Mouse (Mus musculus): ENCODE measurements at regions not wholly inside any gene's neighbourhood (a gene's known extent, or its start where the extent isn't known, plus 50 kb on each side); places are given as distances from the start of the nearest gene placed in this dataset.
"Not testable (repeated sequence)": the region's sequence is repeated elsewhere in the genome, so short reads cannot be mapped to it uniquely, and the experiment has no call there.

DNA sequence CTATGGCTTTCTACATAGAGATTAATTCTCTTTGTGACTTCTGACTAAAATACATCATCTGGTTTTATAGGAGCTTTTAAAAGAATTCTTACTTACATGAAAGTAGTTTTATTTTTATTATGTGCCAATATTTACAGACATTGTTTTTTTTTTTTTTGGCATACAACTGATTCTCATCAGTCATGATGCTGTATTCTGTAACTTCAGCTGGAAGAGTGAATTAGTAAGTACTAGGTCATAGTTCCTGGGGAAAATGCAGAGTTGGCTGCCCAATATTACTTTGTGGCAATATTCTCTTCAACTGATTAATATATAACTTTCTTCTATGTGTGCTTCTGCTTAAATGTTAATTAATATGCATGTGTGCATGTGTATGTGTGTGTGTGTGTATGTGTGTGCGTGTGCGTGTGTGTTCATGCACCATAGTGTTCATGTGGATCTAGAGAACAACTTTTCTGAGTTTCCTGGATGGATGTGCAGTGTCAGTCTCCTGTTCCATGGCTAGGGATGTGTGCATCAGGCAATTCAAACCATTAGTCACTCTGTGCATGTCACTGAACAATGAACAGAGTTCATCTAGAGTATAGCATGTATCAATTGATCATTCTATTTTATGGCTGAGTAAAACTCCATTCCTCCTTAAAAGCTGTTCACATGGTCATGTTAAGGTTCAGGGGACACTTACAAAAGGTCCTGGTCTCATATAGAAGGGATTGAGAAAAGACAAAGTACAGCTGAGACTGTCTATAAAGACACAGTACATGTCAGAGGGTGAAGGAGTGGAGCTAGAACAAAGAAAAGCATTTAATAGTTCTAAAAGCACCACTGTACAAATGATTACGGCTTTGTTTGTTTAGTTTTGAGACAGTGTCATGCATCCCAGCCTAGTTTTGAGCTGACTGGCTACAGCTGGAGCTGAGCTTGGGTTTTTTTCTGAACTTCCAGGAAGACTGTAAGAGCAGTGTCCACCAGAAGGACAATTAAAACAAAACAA, 431.8 kb downstream of the Lmo7 start:
- no peak for DNase-seq

GRCm38 (mm10) chr14:102150410-102150809, 420.7 kb downstream of the Lmo7 start:
- DNase-seq: not testable (repeated sequence)

GRCm38 (mm10) chr14:102142720-102143119, 413.0 kb downstream of the Lmo7 start:
- DNase-seq: no peak

GRCm38 (mm10) chr14:102138936-102139335, 409.2 kb downstream of the Lmo7 start:
- no peak for DNase-seq

GRCm38 (mm10) chr14:102118166-102118565, 388.4 kb downstream of the Lmo7 start:
- no peak for DNase-seq

GRCm38 (mm10) chr14:102106165-102106564, 376.4 kb downstream of the Lmo7 start:
- no peak for DNase-seq

DNA sequence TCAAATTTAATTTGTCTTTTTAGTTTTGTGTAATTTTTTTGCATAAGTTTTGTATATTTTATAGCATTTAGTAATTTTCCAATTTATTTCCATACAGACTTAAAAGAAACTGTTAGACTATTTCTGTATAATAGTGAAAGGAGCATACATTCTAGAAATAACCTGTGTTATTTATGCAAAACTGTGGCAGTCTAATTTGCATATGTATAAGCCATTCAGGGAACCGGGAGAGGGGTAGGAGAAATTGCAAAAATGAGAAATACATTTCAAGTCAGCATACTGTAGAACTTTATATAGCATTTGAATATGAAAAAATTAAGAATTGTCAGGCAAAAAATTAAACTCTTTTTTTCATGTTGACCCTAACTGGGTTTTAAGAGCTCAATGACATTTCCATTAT, 364.3 kb downstream of the Lmo7 start:
- no peak for DNase-seq

- DNase-seq: no peak
These were observed 362.8 kb downstream of the Lmo7 start for GRCm38 (mm10) chr14:102092557-102092956.

DNA sequence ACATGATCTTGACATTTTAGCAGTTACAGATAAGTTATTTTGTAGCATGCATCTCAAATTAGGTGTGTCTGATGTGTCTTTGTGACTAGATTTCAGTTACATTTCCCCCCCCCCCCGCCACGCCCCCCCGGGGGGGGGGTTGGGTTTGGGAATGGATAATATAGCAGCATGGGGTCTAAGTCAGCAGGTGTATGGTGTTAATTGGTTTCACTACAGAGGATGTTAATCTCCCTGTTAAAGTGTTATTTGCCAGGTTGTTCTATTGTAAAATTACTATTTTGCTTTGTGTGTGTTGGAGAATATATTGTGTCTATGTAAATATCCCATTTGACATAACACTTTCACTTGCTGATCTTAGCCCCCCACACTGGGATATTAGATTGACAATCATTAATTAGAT, 319.2 kb downstream of the Lmo7 start:
- DNase-seq: no peak

DNA sequence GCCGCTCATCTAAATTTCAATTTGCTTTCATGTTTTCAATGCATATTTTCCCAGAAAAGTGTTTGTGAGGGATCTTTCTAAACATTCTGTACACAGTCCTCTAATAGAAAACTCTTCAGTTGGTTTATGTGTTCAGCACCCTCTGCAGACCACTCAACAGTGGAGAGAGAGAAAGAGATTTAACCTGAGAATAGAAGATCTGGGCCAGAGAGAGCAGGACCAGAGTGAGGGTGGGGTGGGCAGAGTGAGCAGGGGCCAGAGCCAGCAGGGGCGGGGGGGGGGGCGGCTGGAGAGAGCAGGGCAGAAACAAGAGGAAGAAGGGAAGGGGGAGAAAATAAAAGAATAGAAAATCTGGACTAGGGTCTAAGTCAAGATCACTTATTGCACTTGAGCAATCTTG, 318.7 kb downstream of the Lmo7 start:
- no peak for DNase-seq

DNA sequence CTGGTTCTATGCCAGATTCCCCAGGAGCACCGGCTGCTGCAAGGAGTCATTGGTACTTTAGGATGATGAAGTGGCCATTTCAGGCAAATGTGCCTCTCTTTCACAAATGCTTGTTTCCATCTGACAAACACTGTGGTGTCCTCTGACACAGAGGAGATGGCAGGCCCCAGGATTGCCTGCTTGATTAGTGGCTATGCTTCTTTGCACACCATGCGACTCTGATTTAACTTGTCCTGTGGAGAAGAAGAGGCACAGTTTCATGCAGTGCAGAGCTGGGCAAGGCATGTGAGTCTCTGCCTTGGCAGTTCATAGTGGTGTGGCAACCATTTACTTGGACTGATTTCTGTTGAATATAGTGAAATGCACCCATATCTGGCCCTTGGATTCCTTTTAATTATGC, 308.4 kb downstream of the Lmo7 start:
- DNase-seq: no peak

GRCm38 (mm10) chr14:102037487-102037886, 307.7 kb downstream of the Lmo7 start:
- no peak for DNase-seq

DNA sequence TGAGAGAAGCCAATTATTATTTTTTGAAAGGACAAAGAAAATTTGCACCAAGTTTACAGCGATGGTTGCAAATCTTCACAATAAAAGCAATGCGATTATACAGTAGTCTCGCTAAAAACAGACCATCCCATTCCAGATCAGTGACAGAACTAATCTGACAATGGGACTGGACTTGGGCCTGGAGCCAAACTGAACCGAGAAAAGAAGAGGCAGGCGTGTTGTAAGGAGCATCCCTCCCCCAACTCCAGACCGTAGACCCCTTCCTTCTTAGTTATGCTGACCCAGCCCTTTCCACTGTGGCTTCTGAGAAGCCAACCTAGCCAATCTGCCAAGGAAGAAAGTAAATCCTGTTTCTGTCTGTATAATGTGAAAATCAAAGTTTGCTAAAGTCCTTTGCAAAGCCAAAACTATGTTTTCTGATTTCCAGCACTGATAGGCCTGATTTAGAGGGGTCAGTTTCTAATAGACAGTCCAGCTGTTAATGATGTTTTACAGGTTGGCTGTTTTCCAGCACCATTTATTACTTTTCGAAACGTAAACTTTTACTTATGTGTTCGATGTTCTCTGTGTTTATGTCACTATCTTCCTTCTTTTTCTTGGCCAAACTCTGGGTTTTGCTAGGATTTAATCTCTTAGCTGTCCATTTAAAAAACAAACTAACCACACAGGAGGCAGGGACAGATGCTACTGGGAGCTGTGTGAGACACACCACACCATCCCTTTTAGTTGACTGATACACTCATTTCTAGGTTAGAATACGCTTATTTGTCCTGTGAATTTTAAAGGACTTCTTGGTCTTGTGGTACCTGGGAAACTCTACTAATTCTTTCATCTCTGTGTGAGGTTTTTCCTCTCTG, 301.5 kb downstream of the Lmo7 start:
- DNase-seq: no peak

- no peak for DNase-seq
These were observed 294.9 kb downstream of the Lmo7 start for GRCm38 (mm10) chr14:102024646-102025045.

GRCm38 (mm10) chr14:102020161-102020605, 290.4 kb downstream of the Lmo7 start:
- no peak for DNase-seq

- no peak for DNase-seq
These were observed 289.6 kb downstream of the Lmo7 start for GRCm38 (mm10) chr14:102019320-102019719.

DNA sequence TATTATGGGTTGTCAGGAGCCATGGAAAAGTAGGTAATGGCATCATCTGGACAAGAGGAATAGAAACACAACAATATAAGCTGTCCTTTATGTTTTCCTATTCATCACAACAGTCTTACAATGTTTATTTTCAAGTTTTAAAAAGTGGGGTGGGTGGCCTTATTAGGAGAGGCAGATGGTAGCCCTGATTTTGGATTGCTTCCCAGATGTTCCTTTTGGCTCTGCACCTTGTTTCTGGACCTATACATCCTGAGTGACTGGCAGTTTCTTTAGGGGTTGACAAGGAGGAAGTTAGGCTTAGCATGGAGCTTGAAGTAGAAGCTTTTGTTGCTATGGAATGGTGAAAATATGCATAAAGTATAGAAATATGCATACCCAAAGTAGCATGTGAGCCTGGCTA, 286.8 kb downstream of the Lmo7 start:
- DNase-seq: no peak

- DNase-seq: no peak
These were observed 285.3 kb downstream of the Lmo7 start for GRCm38 (mm10) chr14:102014976-102015603.

DNA sequence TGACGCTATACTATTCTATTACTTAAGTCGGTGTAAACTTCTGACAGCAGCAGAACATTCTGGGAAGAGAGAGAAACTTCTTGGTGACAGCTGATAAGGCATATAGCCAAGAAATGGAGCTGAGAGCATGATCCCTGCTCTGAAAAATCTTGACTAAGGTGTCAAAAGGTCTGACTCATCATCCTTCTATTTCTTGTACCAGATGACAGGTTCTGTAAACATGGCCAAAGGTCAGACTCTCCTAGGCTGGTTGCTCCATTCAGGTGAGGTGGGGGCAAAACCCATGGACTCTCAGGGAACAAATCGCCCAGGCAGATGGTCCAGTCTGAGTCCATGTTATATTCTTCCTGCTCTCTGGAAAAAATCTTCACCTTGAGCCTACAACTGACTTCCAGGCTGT, 283.5 kb downstream of the Lmo7 start:
- DNase-seq: no peak

DNA sequence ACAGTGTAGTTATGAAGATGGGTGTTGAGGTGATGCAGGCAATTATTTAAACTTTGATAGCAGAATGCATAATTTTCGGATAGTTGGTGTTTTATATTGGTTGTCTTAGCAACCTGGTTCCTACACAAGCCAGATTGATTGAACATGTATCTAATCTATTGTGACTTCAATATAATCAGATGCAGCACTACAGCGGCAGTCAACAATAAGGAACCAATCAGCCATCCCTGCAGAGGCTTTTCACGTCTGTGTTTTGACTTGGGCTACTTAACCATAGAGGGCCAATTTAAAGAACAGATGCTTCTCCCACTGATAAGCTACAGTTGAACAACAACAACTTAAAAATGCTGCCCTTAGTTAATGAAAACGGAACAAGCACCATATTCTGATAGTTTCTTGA, 267.8 kb downstream of the Lmo7 start:
- DNase-seq: no peak

DNA sequence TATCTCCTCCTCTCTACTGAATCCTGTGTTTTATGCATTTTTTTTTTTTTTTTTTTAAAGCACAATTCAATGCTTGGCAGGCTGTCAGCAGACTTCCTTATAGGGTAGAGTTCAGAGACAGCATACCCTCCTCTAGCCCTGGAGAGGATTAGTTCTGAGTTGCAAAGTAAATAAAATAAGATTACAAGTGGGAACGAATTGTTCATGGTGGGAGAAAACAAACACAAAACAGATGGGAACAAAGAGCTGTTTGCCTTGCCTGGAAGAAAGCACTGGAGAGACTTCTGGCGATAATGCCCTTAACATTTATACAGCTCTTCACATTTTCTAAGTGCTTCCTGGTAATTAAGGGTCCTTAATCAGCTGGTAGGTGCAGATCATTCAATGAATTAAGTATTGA, 254.6 kb downstream of the Lmo7 start:
- DNase-seq: no peak
